Mouse (Mus musculus) cortical plate, adult 2 months (tissue): ENCODE measurements at regions not wholly inside any gene's neighbourhood (a gene's known extent, or its start where the extent isn't known, plus 50 kb on each side); places are given as distances from the start of the nearest gene placed in this dataset.

ENCODE experiments used
- CTCF ChIP-seq: fragments of 200-500 bp; IDR thresholded peaks from 2 replicates; pipeline ENCODE4 v1.5.1; 2011; ENCODE audit warnings: mild to moderate bottlenecking, control low read depth, low read length; ENCODE audit not compliant: insufficient read depth; ENCODE audit errors: extremely low read depth
- POLR2A ChIP-seq: fragments of 200-500 bp; IDR thresholded peaks from 2 replicates; pipeline ENCODE4 v1.6.1; 2011; ENCODE audit warnings: mild to moderate bottlenecking, low read length, control low read depth; ENCODE audit not compliant: insufficient read depth; ENCODE audit errors: extremely low read depth

DNA sequence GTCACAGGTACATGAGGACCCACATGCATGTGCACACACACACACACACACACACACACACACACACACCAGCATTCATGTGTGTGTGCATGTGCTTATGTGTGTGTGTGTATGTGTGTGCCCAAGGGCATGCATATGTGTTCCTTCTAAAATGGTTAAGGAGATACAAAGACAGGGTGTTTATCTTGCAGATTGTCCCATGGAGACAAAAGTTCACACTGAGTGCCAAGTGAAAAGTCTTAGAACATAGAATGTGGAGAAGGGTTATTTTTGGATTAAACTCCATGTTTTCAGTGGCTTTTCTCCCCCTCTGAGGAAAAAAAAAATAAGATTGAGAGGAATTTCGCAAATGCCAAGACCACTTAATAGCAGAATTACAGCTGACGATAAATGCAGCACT lies 609.9 kb downstream of the Lmo4 start:
- no peak for TF ChIP-seq CTCF
- no peak for TF ChIP-seq POLR2A
